Mouse (Mus musculus) embryonic facial prominence, embryonic 10.5 days (tissue): ENCODE measurements at regions not wholly inside any gene's neighbourhood (a gene's known extent, or its start where the extent isn't known, plus 50 kb on each side); places are given as distances from the start of the nearest gene placed in this dataset.

Experiments
- DNase-seq: peaks from one replicate; pipeline ENCODE4 v3.0.0-alpha.2; 2017; ENCODE audit warnings: low spot score
- H3K27ac ChIP-seq: fragments of 300-500 bp; sonication (generic); replicated peaks from 2 replicates; pipeline ENCODE4 v1.5.1; 2016; ENCODE audit warnings: mild to moderate bottlenecking
- H3K27me3 ChIP-seq: fragments of 300-500 bp; sonication (generic); replicated peaks from 2 replicates; pipeline ENCODE4 v1.6.1; 2016; ENCODE audit warnings: low read depth, mild to moderate bottlenecking; ENCODE audit not compliant: poor library complexity, severe bottlenecking
- H3K36me3 ChIP-seq: fragments of 300-500 bp; sonication (generic); replicated peaks from 2 replicates; pipeline ENCODE4 v1.6.1; 2016; ENCODE audit warnings: mild to moderate bottlenecking, moderate library complexity
- H3K4me1 ChIP-seq: fragments of 300-500 bp; sonication (generic); 2 replicates; pipeline ENCODE4 v1.6.1; 2016
- H3K4me3 ChIP-seq: fragments of 300-500 bp; sonication (generic); 2 replicates; pipeline ENCODE4 v1.5.1; 2016; ENCODE audit warnings: mild to moderate bottlenecking, moderate library complexity
- H3K9me3 ChIP-seq: fragments of 300-500 bp; sonication (generic); 2 replicates; pipeline ENCODE4 v1.6.1; 2016; ENCODE audit warnings: mild to moderate bottlenecking
- WGBS: fragments of 180-500 bp; shearing (Covaris S2); methylation state at CpG from one replicate; pipeline ENCODE4 v1.1.7; 2016; 5-methylcytosine and 5-hydroxymethylcytosine counted together

GRCm38 (mm10) chr12:54577235-54577634, 79.1 kb downstream of the Sptssa start:
- Histone ChIP-seq H3K27me3 (no peaks in the 10 kb centered on the region), H3K9me3 (no peaks in the 10 kb centered on the region), H3K27ac (no peak overlapping the region), H3K4me3 (no peak overlapping the region), H3K4me1 (0 out of 2 replicates have a peak, but pooled peaks cover 2% of the 10 kb centered on the region), H3K36me3 (no peaks in the 10 kb centered on the region)
- 27% methylated on average over 5 of the region's 5 CpGs for WGBS
- DNase-seq = no peak

DNA sequence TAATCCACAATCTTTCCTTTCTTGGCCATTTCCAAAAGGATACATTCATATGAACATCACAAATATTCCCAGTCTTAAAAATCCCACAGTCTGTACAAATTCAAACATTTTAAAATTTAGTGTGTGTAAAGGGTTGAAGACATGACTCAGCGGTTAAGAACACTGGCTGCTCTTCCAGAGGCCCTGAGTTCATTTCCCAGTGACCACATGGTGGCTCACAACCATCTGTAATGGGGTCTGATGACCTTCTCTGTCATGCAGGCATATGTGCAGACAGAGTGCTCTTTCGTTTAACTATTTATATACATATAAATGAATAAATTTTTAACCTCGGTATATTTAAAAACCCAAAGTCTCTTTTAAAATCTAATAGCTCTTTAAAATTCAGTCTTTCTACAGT, 79.6 kb downstream of the Sptssa start:
- H3K4me3 ChIP-seq = no peak overlapping the region
- no peaks in the 10 kb centered on the region for H3K27me3 ChIP-seq
- 80% methylated on average over 3 of the region's 3 CpGs for WGBS
- H3K4me1 ChIP-seq = 0 out of 2 replicates have a peak, but pooled peaks cover 2% of the 10 kb centered on the region
- H3K27ac ChIP-seq = no peak overlapping the region
- DNase-seq = no peak
- no peaks in the 10 kb centered on the region for H3K9me3 ChIP-seq
- no peaks in the 10 kb centered on the region for H3K36me3 ChIP-seq

GRCm38 (mm10) chr12:54572866-54573265, 83.5 kb downstream of the Sptssa start:
- no peak for DNase-seq
- Histone ChIP-seq H3K27me3 (no peaks in the 10 kb centered on the region), H3K27ac (no peak overlapping the region), H3K36me3 (no peaks in the 10 kb centered on the region), H3K9me3 (no peaks in the 10 kb centered on the region), H3K4me3 (no peak overlapping the region), H3K4me1 (0 out of 2 replicates have a peak, but pooled peaks cover 2% of the 10 kb centered on the region)
- WGBS = 94% methylated on average over 8 of the region's 8 CpGs

DNA sequence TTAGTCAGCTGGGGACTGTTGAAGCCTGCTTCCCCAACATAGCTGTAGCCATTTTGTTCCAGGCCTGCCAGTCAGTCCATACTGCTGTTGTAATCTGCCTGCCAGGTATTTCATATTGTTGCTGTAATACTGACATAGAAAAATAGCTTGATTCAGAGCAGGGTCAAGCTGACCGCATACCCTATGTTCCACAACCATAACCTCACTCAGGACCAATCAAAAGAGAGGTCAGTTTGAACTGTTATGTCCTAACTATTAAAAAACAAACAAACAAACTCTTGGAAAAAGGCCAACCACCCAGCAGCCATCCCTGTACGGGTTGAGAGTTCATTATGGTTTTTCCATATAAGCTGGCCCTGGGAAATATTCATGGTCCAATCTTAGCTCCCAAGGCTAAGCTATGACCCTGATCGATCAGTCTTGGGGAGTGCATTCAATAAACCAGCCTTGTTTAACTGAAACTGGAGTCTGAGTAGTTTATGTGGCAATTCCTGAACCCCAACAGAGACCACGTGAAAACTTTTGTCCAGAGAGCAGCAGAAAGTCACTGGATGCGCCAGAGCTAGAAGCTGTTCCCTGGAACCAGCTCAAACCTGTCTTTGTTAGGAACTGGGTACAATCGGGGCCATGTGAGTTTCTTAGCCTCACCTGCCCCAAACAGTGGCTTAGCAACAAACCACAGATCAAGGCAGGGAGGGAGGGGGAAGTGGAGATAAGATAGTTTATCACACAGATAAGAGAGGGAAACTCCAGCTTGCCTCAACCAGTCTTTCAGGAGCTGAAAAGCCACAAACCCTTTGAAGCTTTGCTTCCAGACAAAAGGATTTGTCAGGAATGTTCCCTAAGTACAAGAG, 88.1 kb downstream of the Sptssa start:
- no peaks in the 10 kb centered on the region for H3K9me3 ChIP-seq
- H3K27ac ChIP-seq = no peak overlapping the region
- DNase-seq = no peak
- no peaks in the 10 kb centered on the region for H3K27me3 ChIP-seq
- H3K4me3 ChIP-seq = no peak overlapping the region
- no peaks in the 10 kb centered on the region for H3K4me1 ChIP-seq
- WGBS = 84% methylated on average over 6 of the region's 6 CpGs
- no peaks in the 10 kb centered on the region for H3K36me3 ChIP-seq

DNA sequence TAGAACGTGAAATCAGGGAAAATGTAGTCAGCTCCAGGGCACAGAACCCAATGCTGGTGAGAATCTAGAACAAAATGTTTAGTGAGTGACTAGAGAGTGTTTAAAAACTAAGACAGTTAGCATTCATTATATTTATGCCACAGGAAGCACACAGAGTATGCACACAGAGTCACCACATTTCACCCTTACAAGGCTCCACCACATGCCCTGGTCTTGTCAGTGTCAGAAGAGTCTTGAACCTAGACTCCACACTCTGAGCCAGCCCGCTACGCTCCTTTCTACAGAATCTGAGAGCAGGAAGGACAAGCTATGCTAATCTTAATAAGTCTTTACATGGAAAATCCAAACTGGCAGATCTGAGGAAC, 89.0 kb downstream of the Sptssa start:
- WGBS = 91% methylated on average over 3 of the region's 3 CpGs

DNA sequence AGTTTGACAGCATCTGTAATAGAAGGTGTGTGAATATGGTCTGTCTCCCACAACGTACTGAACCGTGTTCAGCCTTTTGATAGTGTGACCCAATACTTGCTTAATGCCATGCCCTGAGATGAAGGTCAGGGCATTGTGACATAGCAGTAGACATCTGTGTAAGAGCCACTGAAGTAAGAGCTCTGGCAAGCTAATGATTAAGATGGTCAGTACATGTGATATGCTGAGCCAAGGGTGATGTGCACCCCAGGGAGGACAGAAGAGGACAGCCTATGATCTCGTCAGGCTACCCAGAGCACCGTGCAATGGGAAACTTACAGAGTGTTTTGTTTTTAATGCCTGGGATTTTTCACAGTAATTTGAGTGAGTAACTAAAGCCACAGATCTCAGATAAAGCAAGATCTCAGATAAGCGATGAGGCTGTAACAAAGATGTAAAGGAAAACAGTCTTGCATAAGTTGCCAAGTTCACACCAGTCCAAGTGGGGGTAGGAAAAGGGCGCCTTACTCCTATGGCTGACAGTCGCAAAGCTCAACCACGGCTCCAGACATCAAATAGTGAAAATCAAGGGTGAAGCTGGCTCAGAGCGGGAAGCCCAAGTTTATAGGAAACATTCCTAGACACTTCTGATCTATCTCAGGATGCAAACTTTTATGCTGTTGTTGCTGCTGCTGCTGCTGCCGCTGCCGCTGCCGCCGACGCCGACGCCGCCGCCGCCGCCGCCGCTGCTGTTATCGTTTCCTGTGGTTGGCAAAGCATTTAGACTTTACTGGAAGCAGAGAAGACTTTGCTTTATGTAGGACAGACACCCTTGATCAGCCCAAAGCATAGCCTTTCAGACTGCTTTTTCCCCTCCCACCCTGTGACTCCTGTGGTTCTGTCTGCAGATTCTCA, 89.6 kb downstream of the Sptssa start:
- Histone ChIP-seq H3K4me1 (no peaks in the 10 kb centered on the region), H3K27ac (no peak overlapping the region), H3K9me3 (no peaks in the 10 kb centered on the region), H3K36me3 (no peaks in the 10 kb centered on the region), H3K4me3 (no peak overlapping the region), H3K27me3 (no peaks in the 10 kb centered on the region)
- no peak for DNase-seq
- WGBS = 92% methylated on average over 23 of the region's 23 CpGs

More for the DNA sequence above, 89.0 kb downstream of the Sptssa start:
- no peaks in the 10 kb centered on the region for H3K4me1 ChIP-seq
- H3K9me3 ChIP-seq = no peaks in the 10 kb centered on the region
- H3K27me3 ChIP-seq = no peaks in the 10 kb centered on the region
- DNase-seq = no peak
- no peaks in the 10 kb centered on the region for H3K36me3 ChIP-seq
- no peak overlapping the region for H3K27ac ChIP-seq
- no peak overlapping the region for H3K4me3 ChIP-seq

GRCm38 (mm10) chr12:54561981-54562380, 94.4 kb downstream of the Sptssa start:
- no peaks in the 10 kb centered on the region for H3K4me1 ChIP-seq
- no peak overlapping the region for H3K4me3 ChIP-seq
- no peaks in the 10 kb centered on the region for H3K9me3 ChIP-seq
- H3K27me3 ChIP-seq = no peaks in the 10 kb centered on the region
- WGBS = 88% methylated on average over 4 of the region's 4 CpGs
- no peak overlapping the region for H3K27ac ChIP-seq
- no peak for DNase-seq
- no peaks in the 10 kb centered on the region for H3K36me3 ChIP-seq

DNA sequence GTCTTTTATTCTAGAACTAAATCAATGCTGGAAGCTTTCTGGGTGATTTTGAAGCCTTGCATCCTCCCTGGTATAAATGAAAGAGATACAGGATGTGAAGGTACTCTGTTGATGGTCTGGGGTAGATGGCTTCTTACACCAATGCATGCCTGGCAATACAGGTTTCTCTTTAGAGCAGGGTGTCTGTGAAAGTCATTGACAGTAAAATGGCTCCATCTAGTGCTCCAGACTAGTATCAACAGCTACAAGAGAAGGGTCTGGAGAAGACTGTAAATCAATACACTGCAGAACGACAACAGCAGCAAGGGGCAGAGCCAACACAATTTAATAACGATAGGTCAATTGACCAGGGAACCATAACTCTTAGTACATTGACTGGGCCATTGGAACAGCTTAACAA, 98.3 kb downstream of the Sptssa start:
- no peaks in the 10 kb centered on the region for H3K4me1 ChIP-seq
- H3K9me3 ChIP-seq = no peaks in the 10 kb centered on the region
- no peak overlapping the region for H3K27ac ChIP-seq
- no peaks in the 10 kb centered on the region for H3K27me3 ChIP-seq
- H3K4me3 ChIP-seq = no peak overlapping the region
- no peak for DNase-seq
- WGBS = 66% methylated on average over 2 of the region's 2 CpGs
- H3K36me3 ChIP-seq = no peaks in the 10 kb centered on the region

DNA sequence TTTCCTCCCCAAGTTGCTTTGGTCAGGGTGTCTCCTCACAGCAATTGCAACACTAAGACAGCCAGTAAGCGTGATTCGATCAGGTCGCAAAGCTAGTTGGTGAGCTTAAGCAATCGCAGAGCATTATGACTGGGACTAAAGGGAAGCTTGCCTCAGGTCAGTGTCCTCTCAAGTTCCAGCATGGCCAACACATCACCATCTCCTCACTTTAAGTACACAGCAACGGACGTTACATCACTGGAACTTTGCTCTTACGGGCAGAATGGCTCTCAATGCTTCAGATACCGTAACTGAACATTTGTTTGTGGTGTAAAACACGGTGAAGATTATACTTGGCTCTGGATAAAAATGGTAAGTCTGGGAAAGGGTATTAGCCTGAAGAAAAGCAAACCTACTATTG, 106.7 kb downstream of the Sptssa start:
- Histone ChIP-seq H3K27ac (no peak overlapping the region), H3K9me3 (no peaks in the 10 kb centered on the region), H3K4me3 (no peak overlapping the region), H3K36me3 (no peaks in the 10 kb centered on the region), H3K4me1 (peaks cover 7% of the 10 kb centered on the region; the same call in 1 of the 2 replicates), H3K27me3 (no peaks in the 10 kb centered on the region)
- DNase-seq = no peak
- WGBS = 89% methylated on average over 9 of the region's 9 CpGs

DNA sequence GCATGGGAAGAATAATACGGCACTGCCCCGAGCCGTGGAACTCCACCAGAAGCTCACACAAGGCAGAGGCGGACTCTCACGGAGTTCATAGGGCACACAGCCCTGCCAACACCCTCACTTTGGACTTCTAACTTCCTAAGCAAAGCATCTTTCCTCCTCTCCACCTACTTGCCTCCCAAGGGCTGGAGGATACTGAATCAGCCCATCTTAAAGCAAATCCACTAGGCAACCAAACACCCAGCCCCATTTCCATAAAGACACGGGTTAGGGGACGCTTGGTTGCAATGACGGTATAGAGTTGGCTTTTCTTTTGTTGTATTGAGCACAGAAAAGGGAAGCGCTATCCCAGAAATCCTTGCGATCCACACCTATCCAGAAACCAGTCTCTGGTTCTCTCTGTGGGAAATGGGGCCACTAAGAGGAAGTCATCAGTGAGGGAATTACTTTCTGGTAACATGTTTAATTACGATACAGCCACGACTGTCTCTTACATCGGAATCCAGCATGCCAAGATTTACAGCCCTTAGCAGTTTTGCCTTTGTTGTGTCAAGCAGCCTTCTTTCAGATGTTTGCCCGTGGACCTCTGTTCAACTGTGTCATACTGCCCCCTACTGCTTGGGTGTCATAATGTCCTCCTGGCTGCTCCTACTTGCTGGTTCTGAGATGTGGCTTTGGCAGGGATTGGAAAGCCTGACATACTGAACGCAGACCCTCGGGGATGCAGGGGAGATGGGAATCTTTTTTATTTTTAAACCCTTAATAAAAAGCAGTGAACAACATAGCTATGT, 110.4 kb downstream of the Sptssa start:
- peaks cover 7% of the 10 kb centered on the region; the same call in 1 of the 2 replicates for H3K4me1 ChIP-seq

DNA sequence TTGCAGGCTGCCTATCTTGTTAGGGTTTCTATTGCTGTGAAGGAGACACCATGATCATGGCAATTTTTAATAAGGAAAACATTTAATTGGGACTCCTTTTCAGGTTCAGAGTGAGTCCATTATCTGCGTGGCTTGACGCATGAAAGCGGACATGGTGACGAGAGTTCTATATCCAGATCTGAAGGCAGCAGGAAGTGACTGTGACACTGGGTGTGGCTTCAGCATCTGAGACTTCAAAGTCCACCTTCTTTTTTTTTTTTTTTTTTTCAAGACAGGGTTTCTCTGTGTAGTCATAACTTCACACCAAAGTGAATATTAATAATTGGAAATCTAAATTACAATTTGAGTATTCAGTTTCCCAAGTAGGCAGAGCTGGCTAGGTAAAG, 118.1 kb downstream of the Sptssa start:
- Histone ChIP-seq H3K27me3 (no peaks in the 10 kb centered on the region), H3K4me1 (peaks cover 19% of the 10 kb centered on the region), H3K9me3 (no peaks in the 10 kb centered on the region), H3K36me3 (no peaks in the 10 kb centered on the region), H3K4me3 (no peak overlapping the region), H3K27ac (no peak overlapping the region)
- WGBS = 87% methylated on average over 4 of the region's 4 CpGs
- no peak for DNase-seq

More for the DNA sequence above, 110.4 kb downstream of the Sptssa start:
- H3K4me3 ChIP-seq = no peak overlapping the region
- H3K36me3 ChIP-seq = no peaks in the 10 kb centered on the region
- H3K9me3 ChIP-seq = no peaks in the 10 kb centered on the region
- H3K27me3 ChIP-seq = no peaks in the 10 kb centered on the region
- peak overlapping the region; percentile 45 for H3K27ac ChIP-seq
- 38% methylated on average over 16 of the region's 16 CpGs for WGBS
- DNase-seq = peak; percentile 86

DNA sequence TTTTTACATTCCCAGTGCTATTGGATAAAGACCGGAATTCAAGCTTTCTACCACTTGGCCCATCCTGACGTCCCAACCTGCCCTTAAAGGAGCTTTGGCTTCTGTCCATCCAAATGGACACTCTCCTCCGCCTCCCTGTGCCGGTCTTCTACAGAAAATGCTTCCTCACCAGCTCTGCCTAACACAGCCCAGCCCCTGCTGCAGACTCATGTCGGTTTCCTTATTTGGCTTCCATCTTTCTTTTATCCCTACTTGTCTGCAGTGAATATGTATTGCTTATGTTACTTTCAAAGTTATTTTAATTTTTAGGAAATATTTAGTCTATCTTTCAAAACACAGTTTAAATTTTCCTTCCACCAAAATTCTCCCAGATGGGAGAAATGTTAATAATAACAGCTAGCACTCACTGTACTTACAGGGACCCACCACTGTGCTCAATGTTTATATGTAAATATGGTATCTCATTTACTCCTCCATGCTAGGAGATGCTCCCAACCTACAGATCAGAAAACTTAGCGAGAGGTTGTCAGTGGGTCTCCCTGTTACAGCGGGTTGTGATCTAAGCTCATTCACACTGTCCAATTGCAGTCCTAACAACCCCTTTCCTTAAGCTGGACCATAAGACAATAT, 118.6 kb downstream of the Sptssa start:
- DNase-seq = no peak
- no peaks in the 10 kb centered on the region for H3K9me3 ChIP-seq
- H3K27ac ChIP-seq = no peak overlapping the region
- no peaks in the 10 kb centered on the region for H3K27me3 ChIP-seq
- 87% methylated on average over 7 of the region's 7 CpGs for WGBS
- H3K36me3 ChIP-seq = no peaks in the 10 kb centered on the region
- no peak overlapping the region for H3K4me3 ChIP-seq
- peaks cover 21% of the 10 kb centered on the region for H3K4me1 ChIP-seq
